Mouse (Mus musculus) heart, postnatal 0 days (tissue): ENCODE results near the gene 4833420G17Rik.

Source experiments
- CTCF ChIP-seq: IDR thresholded peaks from 2 replicates; pipeline ENCODE4 v1.5.1; 2016; ENCODE audit warnings: antibody characterized with exemption, control low read depth, low read depth
- EP300 ChIP-seq: IDR thresholded peaks from 2 replicates; pipeline ENCODE4 v1.6.1; 2016; ENCODE audit warnings: antibody characterized with exemption, low read depth

GRCm38 (mm10) chr13:119413026-119413425 lies 49.5 kb upstream of the 4833420G17Rik start:
- TF ChIP-seq EP300: no peak
- no peak for TF ChIP-seq CTCF
